Mouse (Mus musculus): ENCODE data around the gene Nsg1. TPM values are rescaled to one million over a fixed set of nuclear protein-coding genes. Genes with fewer than 3 reads are reported as not detected.

The Nsg1 gene
- polyA plus RNA-seq, 1 experiment from 2014 or later, result 53.7 TPM

DNA sequence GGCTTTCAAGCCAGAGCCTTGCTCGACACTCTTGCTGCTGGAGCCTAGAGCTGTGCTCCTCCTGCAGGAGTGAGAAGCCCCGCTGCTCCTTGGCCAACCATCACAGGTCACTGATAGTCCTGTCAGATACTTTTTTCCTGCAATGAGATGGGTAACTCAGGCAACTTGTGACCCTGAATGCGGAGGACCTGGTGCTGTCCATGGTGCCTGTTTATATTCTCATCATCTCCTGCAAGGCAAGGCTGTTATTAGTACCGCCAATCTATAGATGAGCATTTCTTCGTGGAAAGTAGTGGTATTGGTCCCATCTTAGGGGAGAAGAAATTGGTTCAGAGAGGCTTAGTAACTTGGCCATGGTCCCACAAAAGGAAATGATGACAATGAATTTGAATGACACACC, 14.1 kb upstream of the Nsg1 start:
- 47% methylated on average over 5 of the region's 5 CpGs for WGBS
- ATAC-seq, result no peak
- no peaks in the 10 kb centered on the region for H3K9me3 ChIP-seq (ENCODE audit: low read length)

GRCm38 (mm10) chr5:38168497-38168896, 8.8 kb upstream of the Nsg1 start:
- H3K36me3 ChIP-seq (ENCODE audit: insufficient read depth, low read length), result no peaks in the 10 kb centered on the region
- H3K4me1 ChIP-seq (ENCODE audit: insufficient read depth, low read depth, low read length), result no peaks in the 10 kb centered on the region
- TF ChIP-seq EP300 (IDR thresholded peaks at IDR 0.05) (no peak), CTCF (IDR thresholded peaks at IDR 0.05) (no peak)
- ATAC-seq, result no peak
- H3K4me3 ChIP-seq (ENCODE audit: low read depth, low read length), result no peak overlapping the region
- 70% methylated on average over 11 of the region's 11 CpGs for WGBS
- H3K27ac ChIP-seq (ENCODE audit: low read length), result no peak overlapping the region
- H3K9me3 ChIP-seq (ENCODE audit: low read length), result no peaks in the 10 kb centered on the region
- no peaks in the 10 kb centered on the region for H3K27me3 ChIP-seq (replicated peaks; ENCODE audit: insufficient read depth, low read length)
- H3K9ac ChIP-seq (replicated peaks; ENCODE audit: low read depth), result no peak overlapping the region
- no peak for DNase-seq (ENCODE audit: low spot score)
- H3K4me2 ChIP-seq (replicated peaks; ENCODE audit: low read depth, low read length), result no peak overlapping the region

More for the DNA sequence above, 14.1 kb upstream of the Nsg1 start:
- H3K27me3 ChIP-seq (replicated peaks; ENCODE audit: insufficient read depth, low read length), result no peaks in the 10 kb centered on the region
- DNase-seq (ENCODE audit: low spot score), result no peak
- no peaks in the 10 kb centered on the region for H3K4me1 ChIP-seq (ENCODE audit: insufficient read depth, low read depth, low read length)
- H3K27ac ChIP-seq (ENCODE audit: low read length), result no peak overlapping the region
- H3K4me3 ChIP-seq (ENCODE audit: low read depth, low read length), result no peak overlapping the region
- no peak overlapping the region for H3K9ac ChIP-seq (replicated peaks; ENCODE audit: low read depth)
- H3K4me2 ChIP-seq (replicated peaks; ENCODE audit: low read depth, low read length), result no peak overlapping the region
- no peak for TF ChIP-seq EP300 (IDR thresholded peaks at IDR 0.05)
- TF ChIP-seq CTCF (IDR thresholded peaks at IDR 0.05), result no peak
- H3K36me3 ChIP-seq (ENCODE audit: insufficient read depth, low read length), result no peaks in the 10 kb centered on the region

DNA sequence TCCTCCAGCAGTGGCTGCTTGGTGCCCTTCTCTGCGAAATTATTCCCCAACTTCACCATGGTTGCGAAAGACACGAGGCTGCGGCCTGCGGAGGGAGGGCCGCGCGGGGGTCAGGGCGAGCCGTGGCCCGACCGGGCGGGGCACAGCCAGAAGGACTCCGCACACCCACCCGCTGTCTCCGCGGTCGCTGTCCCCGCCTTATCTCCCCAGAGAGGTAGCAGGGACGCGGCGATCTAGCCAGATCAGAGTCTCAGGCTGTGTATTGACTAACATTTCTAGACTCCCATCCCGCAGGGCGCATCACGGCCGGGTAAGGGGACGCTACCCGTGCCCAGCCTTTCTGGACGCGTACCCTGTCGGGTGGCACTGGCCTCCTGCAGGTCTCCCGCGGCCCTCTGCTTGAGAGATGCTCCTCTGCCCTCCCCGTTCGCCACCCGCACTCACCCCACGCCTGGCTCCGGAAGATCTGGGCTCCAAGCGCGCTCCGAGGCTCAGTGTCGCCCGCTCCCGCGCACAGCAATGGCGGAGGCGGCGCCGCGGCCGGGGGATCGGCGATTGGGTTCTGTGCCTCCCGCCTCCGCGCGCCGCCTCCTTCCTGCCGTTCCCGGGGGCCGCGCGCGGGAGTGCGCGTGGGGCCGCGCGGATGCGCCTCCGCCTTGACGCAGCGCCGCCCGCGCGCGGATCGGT, 617 bp downstream of the Nsg1 start:
- no peak for TF ChIP-seq CTCF (IDR thresholded peaks at IDR 0.05)
- no peak for TF ChIP-seq EP300 (IDR thresholded peaks at IDR 0.05)
- peak; percentile 86 for ATAC-seq
- Histone ChIP-seq H3K4me1 (ENCODE audit: insufficient read depth, low read depth, low read length) (no peaks in the 10 kb centered on the region), H3K36me3 (ENCODE audit: insufficient read depth, low read length) (no peaks in the 10 kb centered on the region), H3K9me3 (ENCODE audit: low read length) (no peaks in the 10 kb centered on the region), H3K27ac (ENCODE audit: low read length) (no peak overlapping the region), H3K4me2 (replicated peaks; ENCODE audit: low read depth, low read length) (peak overlapping the region; percentile 82), H3K4me3 (ENCODE audit: low read depth, low read length) (peak overlapping the region; percentile 65), H3K27me3 (replicated peaks; ENCODE audit: insufficient read depth, low read length) (peaks cover 10% of the 10 kb centered on the region; the same call in 1 of the 2 replicates), H3K9ac (replicated peaks; ENCODE audit: low read depth) (peak overlapping the region; percentile 50)
- WGBS, result under 1% methylated on average over 59 of the region's 79 CpGs
- peak; percentile 57 for DNase-seq (ENCODE audit: low spot score)

DNA sequence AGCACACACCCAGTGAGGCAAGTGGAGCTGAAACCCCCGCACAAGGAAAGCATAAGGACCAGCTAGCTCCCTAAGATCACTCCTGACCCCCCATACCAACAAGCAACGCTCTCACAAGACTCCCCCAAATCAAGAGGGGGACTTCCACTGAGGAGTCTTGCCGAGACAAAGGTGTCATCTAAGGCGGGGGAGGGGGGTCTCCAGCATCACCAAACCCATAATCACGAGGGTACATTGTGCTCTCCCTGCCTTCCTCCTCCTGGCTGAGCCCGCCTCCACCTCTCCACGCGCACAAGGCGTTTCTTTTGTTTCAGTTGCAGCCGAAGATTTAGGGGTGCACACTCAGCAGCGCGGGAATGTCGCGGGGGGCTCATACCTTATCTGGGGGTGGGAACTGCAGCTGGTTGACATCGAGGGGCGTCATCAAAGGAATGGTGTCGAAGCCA, 1.2 kb downstream of the Nsg1 start:
- H3K4me2 ChIP-seq (replicated peaks; ENCODE audit: low read depth, low read length), result peak overlapping the region; percentile 82
- WGBS, result 3% methylated on average over 17 of the region's 17 CpGs
- H3K9ac ChIP-seq (replicated peaks; ENCODE audit: low read depth), result peak overlapping the region; percentile 50; the same call in 1 of the 2 replicates
- DNase-seq (ENCODE audit: low spot score) (no peak), ATAC-seq (no peak)
- TF ChIP-seq EP300 (IDR thresholded peaks at IDR 0.05), result no peak
- TF ChIP-seq CTCF (IDR thresholded peaks at IDR 0.05), result no peak
- H3K27me3 ChIP-seq (replicated peaks; ENCODE audit: insufficient read depth, low read length), result peaks cover 10% of the 10 kb centered on the region; the same call in 1 of the 2 replicates
- H3K36me3 ChIP-seq (ENCODE audit: insufficient read depth, low read length), result no peaks in the 10 kb centered on the region
- peak overlapping the region; percentile 65 for H3K4me3 ChIP-seq (ENCODE audit: low read depth, low read length)
- no peak overlapping the region for H3K27ac ChIP-seq (ENCODE audit: low read length)
- no peaks in the 10 kb centered on the region for H3K9me3 ChIP-seq (ENCODE audit: low read length)
- H3K4me1 ChIP-seq (ENCODE audit: insufficient read depth, low read depth, low read length), result no peaks in the 10 kb centered on the region

- no peak overlapping the region for H3K4me2 ChIP-seq (replicated peaks; ENCODE audit: low read depth, low read length)
Measured at GRCm38 (mm10) chr5:38157481-38158020, 2.2 kb downstream of the Nsg1 start.

GRCm38 (mm10) chr5:38153636-38154035, 6.1 kb downstream of the Nsg1 start:
- no peaks in the 10 kb centered on the region for H3K9me3 ChIP-seq (ENCODE audit: low read length)
- no peaks in the 10 kb centered on the region for H3K36me3 ChIP-seq (ENCODE audit: insufficient read depth, low read length)
- H3K4me2 ChIP-seq (replicated peaks; ENCODE audit: low read depth, low read length), result no peak overlapping the region
- DNase-seq (ENCODE audit: low spot score), result no peak
- WGBS, result 84% methylated on average over 5 of the region's 5 CpGs
- no peak overlapping the region for H3K4me3 ChIP-seq (ENCODE audit: low read depth, low read length)
- no peaks in the 10 kb centered on the region for H3K27me3 ChIP-seq (replicated peaks; ENCODE audit: insufficient read depth, low read length)
- H3K27ac ChIP-seq (ENCODE audit: low read length), result no peak overlapping the region
- ATAC-seq, result no peak
- no peak overlapping the region for H3K9ac ChIP-seq (replicated peaks; ENCODE audit: low read depth)
- H3K4me1 ChIP-seq (ENCODE audit: insufficient read depth, low read depth, low read length), result no peaks in the 10 kb centered on the region
- no peak for TF ChIP-seq EP300 (IDR thresholded peaks at IDR 0.05)
- TF ChIP-seq CTCF (IDR thresholded peaks at IDR 0.05), result no peak

More at GRCm38 (mm10) chr5:38157481-38158020, 2.2 kb downstream of the Nsg1 start:
- Histone ChIP-seq H3K36me3 (ENCODE audit: insufficient read depth, low read length) (no peaks in the 10 kb centered on the region), H3K27me3 (replicated peaks; ENCODE audit: insufficient read depth, low read length) (peaks cover 9% of the 10 kb centered on the region; the same call in 1 of the 2 replicates), H3K4me1 (ENCODE audit: insufficient read depth, low read depth, low read length) (no peaks in the 10 kb centered on the region), H3K4me3 (ENCODE audit: low read depth, low read length) (no peak overlapping the region), H3K9me3 (ENCODE audit: low read length) (no peaks in the 10 kb centered on the region), H3K27ac (ENCODE audit: low read length) (no peak overlapping the region), H3K9ac (replicated peaks; ENCODE audit: low read depth) (no peak overlapping the region)
- WGBS, result 73% methylated on average over 9 of the region's 9 CpGs
- DNase-seq (ENCODE audit: low spot score) (no peak), ATAC-seq (no peak)
- TF ChIP-seq EP300 (IDR thresholded peaks at IDR 0.05) (no peak), CTCF (IDR thresholded peaks at IDR 0.05) (no peak)
